Mouse (Mus musculus) liver, adult 2 months (tissue): ENCODE measurements at regions not wholly inside any gene's neighbourhood (a gene's known extent, or its start where the extent isn't known, plus 50 kb on each side); places are given as distances from the start of the nearest gene placed in this dataset.

Experiments
- DNase-seq: peaks from one replicate; pipeline ENCODE4 v3.0.0-alpha.2; 2011; ENCODE audit warnings: low read depth, low spot score; ENCODE audit errors: extremely low read depth
- H3K27ac ChIP-seq: fragments of 200-500 bp; replicated peaks from 2 replicates; pipeline ENCODE4 v1.5.1; 2012; ENCODE audit warnings: low read depth, mild to moderate bottlenecking, control low read depth, inconsistent platforms, low read length; ENCODE audit not compliant: insufficient read depth
- H3K27me3 ChIP-seq: fragments of 200-500 bp; 2 replicates; pipeline ENCODE4 v1.6.1; 2012; ENCODE audit warnings: mild to moderate bottlenecking, moderate library complexity, low read length, inconsistent platforms; ENCODE audit not compliant: control insufficient read depth, insufficient read depth
- H3K36me3 ChIP-seq: fragments of 200-500 bp; 2 replicates; pipeline ENCODE4 v1.6.1; 2012; ENCODE audit warnings: low read length, inconsistent platforms; ENCODE audit not compliant: control insufficient read depth, insufficient read depth
- H3K4me1 ChIP-seq: fragments of 200-500 bp; 2 replicates; pipeline ENCODE4 v1.6.1; 2011; ENCODE audit warnings: low read length; ENCODE audit not compliant: control insufficient read depth, insufficient read depth
- H3K4me3 ChIP-seq: fragments of 200-500 bp; 2 replicates; pipeline ENCODE4 v1.5.1; 2011; ENCODE audit warnings: low read depth, mild to moderate bottlenecking, control low read depth, low read length, moderate library complexity; ENCODE audit not compliant: insufficient read depth
- H3K79me2 ChIP-seq: fragments of 200-500 bp; 2 replicates; pipeline ENCODE4 v1.6.1; 2012; ENCODE audit warnings: inconsistent platforms, mild to moderate bottlenecking, low read length, moderate library complexity; ENCODE audit not compliant: control insufficient read depth, insufficient read depth
- H3K9ac ChIP-seq: fragments of 200-500 bp; 2 replicates; pipeline ENCODE4 v1.6.1; 2012; ENCODE audit warnings: low read depth, mild to moderate bottlenecking, control low read depth, inconsistent platforms, low read length
- CTCF ChIP-seq: fragments of 200-500 bp; IDR thresholded peaks from 2 replicates; pipeline ENCODE4 v1.5.1; 2011; ENCODE audit warnings: low read depth, low read length, control low read depth
- POLR2A ChIP-seq: fragments of 200-500 bp; IDR thresholded peaks from 2 replicates; pipeline ENCODE4 v1.6.1; 2011; ENCODE audit warnings: low read length, control low read depth; ENCODE audit not compliant: insufficient read depth; ENCODE audit errors: extremely low read depth
- WGBS: fragments of 180-500 bp; shearing (Covaris S2); methylation state at CpG from one replicate; pipeline ENCODE4 v1.1.7; 2018; 5-methylcytosine and 5-hydroxymethylcytosine counted together

DNA sequence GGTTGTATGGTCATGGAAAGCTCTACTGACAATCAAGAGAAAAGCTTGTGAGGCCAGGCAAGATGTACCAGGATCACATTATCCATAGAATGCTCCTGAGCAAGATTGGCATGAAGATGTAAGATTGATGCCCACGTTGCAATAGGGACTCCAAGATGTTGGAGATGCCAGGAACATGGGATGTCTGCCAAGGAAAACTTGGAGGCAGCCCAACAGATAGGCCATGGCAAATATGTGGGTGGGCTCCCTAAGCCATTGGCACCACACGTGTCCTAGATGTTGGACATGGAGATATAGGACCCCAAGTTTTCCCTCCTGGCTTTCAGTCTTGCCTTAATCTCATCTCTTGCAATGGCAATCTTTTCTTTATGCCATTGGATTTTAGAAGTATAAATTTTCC is 506.1 kb upstream of the Plxna2 start:
- Histone ChIP-seq H3K9ac (no peak overlapping the region), H3K27ac (no peak overlapping the region), H3K4me1 (no peaks in the 10 kb centered on the region), H3K27me3 (no peaks in the 10 kb centered on the region), H3K36me3 (no peaks in the 10 kb centered on the region), H3K4me3 (no peak overlapping the region), H3K79me2 (no peaks in the 10 kb centered on the region)
- 20% methylated on average over 2 of the region's 2 CpGs for WGBS
- no peak for TF ChIP-seq CTCF
- DNase-seq = no peak

DNA sequence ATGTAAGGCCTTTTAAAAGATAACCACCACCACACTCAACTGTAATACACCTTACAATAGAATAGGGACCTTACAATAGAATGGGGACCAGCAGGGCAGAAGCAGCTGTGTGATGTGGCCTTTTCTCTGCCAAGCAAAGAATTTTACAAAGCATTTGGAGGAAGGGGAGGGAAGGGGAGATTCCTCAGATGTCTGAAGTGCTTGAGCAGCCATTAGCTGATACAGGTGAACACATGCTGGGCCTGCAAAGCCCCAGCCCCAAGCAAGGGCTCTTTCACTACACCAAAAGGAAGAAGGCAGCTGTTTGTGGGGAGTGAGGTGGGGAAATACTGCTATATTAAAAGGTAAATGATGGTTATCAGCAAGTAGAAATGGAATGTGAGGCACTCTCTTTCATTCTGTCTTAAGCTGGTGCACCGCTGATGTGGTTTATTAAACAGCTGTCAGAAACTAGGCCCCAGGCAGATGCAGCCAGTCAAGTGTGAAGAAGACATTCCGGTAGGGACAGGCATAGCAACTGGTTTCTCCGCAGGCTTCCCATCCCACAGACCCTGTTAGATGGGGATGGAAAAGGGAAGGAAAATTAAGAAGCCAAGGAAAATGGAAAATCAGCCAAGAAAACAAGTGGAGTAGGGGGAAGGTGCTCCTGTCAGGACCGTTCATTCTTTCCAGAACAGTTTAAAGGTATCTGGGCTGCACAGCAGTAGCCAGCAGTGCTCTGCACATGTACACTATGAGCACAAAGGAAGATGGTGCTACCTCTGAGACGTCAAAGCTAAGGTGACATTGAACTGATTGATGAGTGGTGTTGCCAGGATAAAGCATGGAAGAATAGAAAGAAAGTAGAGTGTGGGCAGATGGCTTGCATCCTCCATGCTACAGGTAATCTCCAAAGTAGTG is 508.6 kb upstream of the Plxna2 start:
- Histone ChIP-seq H3K27ac (no peak overlapping the region), H3K79me2 (no peaks in the 10 kb centered on the region), H3K4me3 (no peak overlapping the region), H3K36me3 (no peaks in the 10 kb centered on the region), H3K27me3 (no peaks in the 10 kb centered on the region), H3K4me1 (no peaks in the 10 kb centered on the region), H3K9ac (no peak overlapping the region)
- 91% methylated on average over 5 of the region's 5 CpGs for WGBS
- TF ChIP-seq POLR2A = no peak
- TF ChIP-seq CTCF = no peak
- no peak for DNase-seq

DNA sequence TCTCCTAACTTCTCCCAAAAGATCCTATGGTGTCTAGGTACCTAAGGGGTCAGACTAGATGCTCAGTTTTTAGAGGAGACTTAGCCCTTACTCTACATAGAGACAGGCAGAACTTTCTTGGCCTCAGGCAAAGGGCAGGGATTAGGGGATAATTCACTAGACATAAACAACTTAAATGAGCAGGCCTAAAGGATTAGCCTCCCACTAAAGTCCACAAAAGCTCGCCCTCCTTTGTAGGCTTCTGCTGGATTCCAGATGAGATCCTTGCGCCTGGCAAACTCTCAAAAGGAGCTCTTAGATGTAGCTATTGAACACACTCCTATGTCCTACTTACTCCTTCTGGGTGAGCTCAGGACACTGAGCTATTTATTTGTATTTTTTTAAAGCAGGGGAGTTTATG is 509.9 kb upstream of the Plxna2 start:
- Histone ChIP-seq H3K36me3 (no peaks in the 10 kb centered on the region), H3K4me1 (no peaks in the 10 kb centered on the region), H3K27ac (no peak overlapping the region), H3K4me3 (no peak overlapping the region), H3K9ac (no peak overlapping the region), H3K79me2 (no peaks in the 10 kb centered on the region), H3K27me3 (no peaks in the 10 kb centered on the region)
- TF ChIP-seq CTCF (no peak), POLR2A (no peak)
- no peak for DNase-seq
- WGBS = 88% methylated on average over 2 of the region's 2 CpGs

DNA sequence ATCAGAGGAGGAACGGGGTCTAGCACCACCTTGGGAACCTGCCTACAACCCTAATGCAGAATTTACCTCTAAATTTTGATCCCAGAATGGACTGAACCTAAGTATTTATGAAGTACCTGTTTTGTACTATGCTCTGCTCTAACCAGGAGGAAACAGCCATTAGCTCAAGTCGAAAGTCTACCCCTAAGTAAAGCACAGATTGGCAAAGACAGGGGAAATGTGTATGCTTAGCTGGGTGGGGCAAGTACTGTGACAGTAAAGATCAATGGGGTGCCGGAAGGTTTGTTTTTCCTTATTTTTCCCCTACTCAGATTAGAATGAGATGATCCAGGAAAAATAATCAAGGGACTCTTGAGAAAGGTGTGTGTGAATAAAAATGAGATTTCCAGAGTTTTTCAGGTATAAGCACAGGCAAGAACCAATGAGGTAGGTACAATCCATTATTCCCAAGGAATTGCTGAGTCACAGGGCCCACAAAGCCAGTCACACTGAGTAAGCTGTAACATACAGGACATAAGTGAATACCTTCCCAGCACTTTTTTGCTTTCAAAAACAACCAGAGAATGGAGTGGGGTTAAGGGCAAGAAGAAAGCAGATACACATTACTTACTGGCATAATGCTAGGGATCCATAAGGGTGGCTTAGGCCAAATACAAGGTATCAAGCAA is 510.6 kb upstream of the Plxna2 start:
- WGBS = 56% methylated on average over 3 of the region's 3 CpGs
- Histone ChIP-seq H3K27ac (no peak overlapping the region), H3K4me3 (no peak overlapping the region), H3K9ac (no peak overlapping the region), H3K27me3 (no peaks in the 10 kb centered on the region), H3K4me1 (no peaks in the 10 kb centered on the region), H3K36me3 (no peaks in the 10 kb centered on the region), H3K79me2 (no peaks in the 10 kb centered on the region)
- TF ChIP-seq CTCF (no peak), POLR2A (no peak)
- no peak for DNase-seq

DNA sequence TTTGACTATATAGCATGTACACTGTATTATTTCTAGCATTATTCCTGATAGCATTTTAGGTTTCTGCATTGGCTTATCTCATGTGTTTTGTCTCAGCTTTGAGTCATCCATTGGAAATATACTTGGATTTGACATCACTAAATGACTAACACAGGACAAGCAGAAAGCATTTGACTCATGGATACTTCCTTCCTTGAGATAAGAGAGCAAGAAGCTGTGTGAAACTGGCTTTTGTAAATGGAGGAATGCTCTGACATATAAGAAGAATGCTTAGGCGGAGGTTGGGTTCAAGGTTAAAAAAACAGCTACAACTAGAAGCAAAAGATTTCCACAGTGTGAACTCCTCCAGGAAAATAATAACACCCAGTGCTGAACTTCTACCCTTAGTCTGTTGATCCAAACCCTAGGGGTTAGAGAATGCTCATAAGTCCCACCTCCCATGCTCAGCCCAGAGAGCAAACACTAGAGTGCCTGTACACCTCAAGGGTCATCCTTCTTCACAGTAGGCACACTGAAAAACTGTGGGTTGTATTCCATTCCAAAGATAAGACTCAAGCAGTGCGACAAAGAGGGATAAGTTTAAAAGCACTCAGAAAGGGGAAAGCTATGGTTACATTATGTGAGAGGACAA is 528.0 kb upstream of the Plxna2 start:
- Histone ChIP-seq H3K9ac (no peak overlapping the region), H3K27ac (no peak overlapping the region), H3K4me3 (no peak overlapping the region), H3K27me3 (no peaks in the 10 kb centered on the region), H3K4me1 (no peaks in the 10 kb centered on the region), H3K36me3 (no peaks in the 10 kb centered on the region), H3K79me2 (no peaks in the 10 kb centered on the region)
- no peak for DNase-seq
- TF ChIP-seq POLR2A (no peak), CTCF (no peak)
- 68% methylated on average over 2 of the region's 2 CpGs for WGBS
